Mouse (Mus musculus) lung, postnatal 10 days (tissue): ENCODE measurements around the gene Cd209f.
"Not testable (repeated sequence)": the region's sequence is repeated elsewhere in the genome, so short reads cannot be mapped to it uniquely, and the experiment has no call there.

Source experiments
- DNase-seq: peaks from one replicate; pipeline ENCODE4 v3.0.0; 2021

The Cd209f gene

GRCm38 (mm10) chr8:4105735-4106134 is at the start of gene Cd209f:
Gene Cd209f, minus strand, starts transcription at chr8:4105835.
- not testable (repeated sequence) for DNase-seq

- DNase-seq: no peak
Observed at GRCm38 (mm10) chr8:4154878-4155277, 49.2 kb upstream of the Cd209f start.

GRCm38 (mm10) chr8:4147272-4147671 is 41.6 kb upstream of the Cd209f start:
- no peak for DNase-seq

GRCm38 (mm10) chr8:4141721-4142120 is 36.1 kb upstream of the Cd209f start:
- DNase-seq: no peak

GRCm38 (mm10) chr8:4139660-4140646 is 34.3 kb upstream of the Cd209f start:
- peak; percentile 78 for DNase-seq

- no peak for DNase-seq
Observed at GRCm38 (mm10) chr8:4133798-4134197, 28.2 kb upstream of the Cd209f start, which contains the start of gene Cd209g. Gene Cd209g, plus strand, starts transcription at chr8:4134098.

- DNase-seq: not testable (repeated sequence)
Observed at GRCm38 (mm10) chr8:4088514-4088913, 17.1 kb downstream of the Cd209f start.

GRCm38 (mm10) chr8:4087180-4087722 is 18.4 kb downstream of the Cd209f start:
- DNase-seq: peak; percentile 4
